Comparison of ENCODE assay signal across 1 mouse cellular context in the genomic region with DNA sequence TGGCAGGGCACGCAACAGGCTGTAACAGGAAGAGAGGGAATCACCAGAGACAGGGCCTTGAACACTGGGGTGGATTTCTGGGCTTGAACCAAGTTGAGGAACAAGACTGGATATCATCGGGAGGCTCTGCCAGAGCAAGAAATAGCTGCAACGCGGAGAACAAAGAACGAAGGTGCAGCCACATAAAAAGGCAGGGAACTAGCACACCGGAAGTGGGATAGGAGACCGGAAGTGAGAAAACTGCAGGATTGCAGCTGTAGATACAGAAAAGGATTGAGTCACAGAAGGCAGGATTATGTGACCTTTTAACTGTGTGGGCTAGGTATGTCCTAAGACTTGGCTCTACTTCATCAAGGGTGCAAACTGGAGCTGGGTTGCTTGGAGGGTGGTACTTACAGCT.
TF ChIP-seq lines count a peak whose summit lies in the region.

No protein-coding gene starts in this region.

TF ChIP-seq in MEL, 35 proteins besides CTCF, POLR2A, EP300 and RAD21:
- TF ChIP-seq MAX (IDR thresholded peaks at IDR 0.05; ENCODE audit: low read length), result no peak
- no peak for TF ChIP-seq ZKSCAN1 (IDR thresholded peaks at IDR 0.05; ENCODE audit: low read depth, low read length)
